Mouse (Mus musculus) spleen, adult 2 months (tissue): ENCODE data around the gene Clstn2.

Experiments used
- CTCF ChIP-seq: fragments of 200-500 bp; IDR thresholded peaks from 2 replicates; pipeline ENCODE4 v1.5.1; 2011; ENCODE audit warnings: mild to moderate bottlenecking, inconsistent platforms; ENCODE audit not compliant: insufficient read depth, insufficient read length, insufficient replicate concordance; ENCODE audit errors: extremely low read depth
- POLR2A ChIP-seq: fragments of 200-500 bp; IDR thresholded peaks from 2 replicates; pipeline ENCODE4 v1.6.1; 2011; ENCODE audit warnings: low read depth, low read length, inconsistent platforms

DNA sequence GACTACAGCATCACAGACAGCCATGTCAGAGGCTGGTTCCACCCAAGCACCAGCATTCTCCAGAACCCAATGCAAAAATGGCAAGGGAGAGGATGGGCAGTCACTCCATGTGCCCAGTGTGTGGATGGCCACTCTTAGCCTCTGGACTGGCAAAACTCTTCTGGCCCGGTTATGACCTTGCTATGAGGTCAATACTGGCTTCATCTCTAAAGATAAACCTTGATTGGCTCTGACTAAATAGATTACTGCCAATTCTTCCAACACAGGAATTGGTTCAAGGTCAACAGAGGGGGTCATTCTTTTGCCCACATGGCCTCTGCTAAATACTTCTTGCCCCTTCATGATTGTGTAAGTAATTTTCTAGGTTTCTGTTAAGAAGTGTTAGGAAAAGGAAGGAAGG, 505.1 kb downstream of the Clstn2 start:
- no peak for TF ChIP-seq CTCF
- TF ChIP-seq POLR2A = no peak
